Mouse (Mus musculus): ENCODE results near the gene Tshz2. TPM values are rescaled to one million over a fixed set of nuclear protein-coding genes. Genes with fewer than 3 reads are reported as not detected.

Gene Tshz2
- polyA plus RNA-seq, 1 experiment from 2014 or later = 5.3 TPM

DNA sequence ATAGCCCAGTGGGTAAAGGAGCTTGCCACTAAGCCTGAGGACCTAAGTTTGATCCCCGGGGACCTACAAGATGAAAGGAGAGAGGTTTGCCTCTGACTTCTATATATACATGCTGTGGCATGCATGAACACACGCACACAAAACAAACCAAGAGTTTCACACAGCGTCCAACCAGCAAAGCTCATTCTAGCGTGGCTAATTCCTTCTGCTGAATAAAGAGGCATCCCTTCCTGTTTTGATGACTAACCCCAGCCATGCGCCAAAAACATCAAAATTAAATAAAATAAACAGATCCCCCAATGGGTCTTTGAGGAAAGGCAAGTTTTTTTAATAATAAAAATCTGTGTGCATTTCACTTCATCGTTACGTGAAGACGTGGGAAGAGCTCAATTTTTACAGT lies 379.0 kb downstream of the Tshz2 start:
- no peaks in the 10 kb centered on the region for H3K9me3 ChIP-seq (replicated peaks; ENCODE audit: control insufficient read depth, low read length)
- no peaks in the 10 kb centered on the region for H3K27me3 ChIP-seq (ENCODE audit: control insufficient read depth, insufficient read depth, low read length)
- 79% methylated on average over 8 of the region's 8 CpGs for WGBS (ENCODE audit: insufficient replicate concordance)
- no peaks in the 10 kb centered on the region for H3K36me3 ChIP-seq (ENCODE audit: control insufficient read depth, insufficient read depth, low read length)
- no peak overlapping the region for H3K4me2 ChIP-seq
- ATAC-seq (replicated peaks; ENCODE audit: insufficient number of reproducible peaks, low FRiP score, low TSS enrichment) = no peak
- no peak overlapping the region for H3K4me3 ChIP-seq (ENCODE audit: low read depth, low read length)
- no peak overlapping the region for H3K9ac ChIP-seq (ENCODE audit: low read depth, low read length)
- H3K4me1 ChIP-seq (ENCODE audit: control insufficient read depth, insufficient read depth, low read length) = 0 out of 2 replicates have a peak, but pooled peaks cover 2% of the 10 kb centered on the region
- no peak overlapping the region for H3K27ac ChIP-seq (ENCODE audit: low read depth, low read length)

DNA sequence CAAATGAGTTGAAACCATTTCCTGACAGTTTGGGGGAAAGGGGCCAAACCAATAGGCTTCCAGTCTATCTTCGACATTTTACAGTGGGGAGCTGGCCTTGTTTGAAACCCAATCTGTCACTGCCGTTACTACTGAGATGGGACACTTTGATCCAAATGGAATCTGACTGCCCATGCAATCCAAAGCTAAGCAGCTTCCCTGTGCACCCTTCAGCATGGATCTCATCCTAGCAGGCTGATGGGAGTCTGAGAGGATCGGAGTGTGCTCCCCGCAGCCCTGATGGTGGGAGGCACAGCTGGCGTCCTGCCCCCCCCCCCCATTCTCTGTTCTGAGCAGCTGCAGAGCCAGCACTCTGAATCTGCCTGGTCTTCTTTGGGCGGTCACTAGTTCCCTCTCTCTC lies 384.5 kb downstream of the Tshz2 start:
- no peaks in the 10 kb centered on the region for H3K9me3 ChIP-seq (replicated peaks; ENCODE audit: control insufficient read depth, low read length)
- H3K27ac ChIP-seq (ENCODE audit: low read depth, low read length) = no peak overlapping the region
- no peak overlapping the region for H3K4me3 ChIP-seq (ENCODE audit: low read depth, low read length)
- no peak overlapping the region for H3K9ac ChIP-seq (ENCODE audit: low read depth, low read length)
- H3K27me3 ChIP-seq (ENCODE audit: control insufficient read depth, insufficient read depth, low read length) = no peaks in the 10 kb centered on the region
- no peaks in the 10 kb centered on the region for H3K4me1 ChIP-seq (ENCODE audit: control insufficient read depth, insufficient read depth, low read length)
- no peaks in the 10 kb centered on the region for H3K36me3 ChIP-seq (ENCODE audit: control insufficient read depth, insufficient read depth, low read length)
- no peak overlapping the region for H3K4me2 ChIP-seq
- WGBS (ENCODE audit: insufficient replicate concordance) = 52% methylated on average over 6 of the region's 6 CpGs
- no peak for ATAC-seq (replicated peaks; ENCODE audit: insufficient number of reproducible peaks, low FRiP score, low TSS enrichment)

DNA sequence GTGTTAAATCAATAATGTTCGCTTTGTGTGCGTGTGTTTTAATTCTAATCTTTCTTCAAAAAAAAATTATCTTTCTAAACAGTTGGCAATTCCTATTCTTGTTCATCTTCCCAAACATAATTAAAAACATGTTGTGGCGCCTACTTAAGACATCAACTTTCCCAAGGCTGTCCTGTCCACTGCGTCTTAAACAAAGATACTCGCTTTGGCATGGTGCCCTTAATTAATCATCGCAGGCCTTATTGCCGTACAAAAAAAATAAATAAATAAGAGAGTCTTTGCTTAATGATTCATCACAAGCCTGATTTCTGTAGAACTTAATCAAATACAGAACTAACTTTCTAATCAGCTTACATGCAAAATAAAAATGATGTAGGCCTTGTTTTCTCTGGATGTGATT lies 385.1 kb downstream of the Tshz2 start:
- WGBS (ENCODE audit: insufficient replicate concordance) = 79% methylated on average over 7 of the region's 7 CpGs
- no peak for ATAC-seq (replicated peaks; ENCODE audit: insufficient number of reproducible peaks, low FRiP score, low TSS enrichment)
- Histone ChIP-seq H3K27me3 (ENCODE audit: control insufficient read depth, insufficient read depth, low read length) (no peaks in the 10 kb centered on the region), H3K27ac (ENCODE audit: low read depth, low read length) (no peak overlapping the region), H3K4me2 (no peak overlapping the region), H3K4me3 (ENCODE audit: low read depth, low read length) (no peak overlapping the region), H3K4me1 (ENCODE audit: control insufficient read depth, insufficient read depth, low read length) (no peaks in the 10 kb centered on the region), H3K9me3 (replicated peaks; ENCODE audit: control insufficient read depth, low read length) (no peaks in the 10 kb centered on the region), H3K9ac (ENCODE audit: low read depth, low read length) (no peak overlapping the region), H3K36me3 (ENCODE audit: control insufficient read depth, insufficient read depth, low read length) (no peaks in the 10 kb centered on the region)

DNA sequence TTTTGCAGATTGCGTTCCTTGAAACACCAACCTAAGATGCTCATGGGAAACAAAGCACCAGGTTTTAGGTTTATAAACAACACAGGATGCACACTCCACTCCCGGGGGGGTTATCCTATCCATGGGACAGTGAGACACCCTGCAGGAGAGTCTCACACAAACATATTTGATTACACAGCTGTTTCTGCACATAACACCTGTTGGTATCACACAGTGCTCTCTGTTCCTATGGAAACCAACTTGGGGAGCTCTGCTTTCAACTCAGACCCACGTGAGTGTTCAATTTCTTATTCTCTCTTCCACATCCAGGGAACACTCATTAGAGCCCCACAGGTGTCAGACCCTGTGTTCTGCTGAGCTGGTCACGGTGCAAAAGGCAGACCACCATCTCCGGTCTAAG lies 390.1 kb downstream of the Tshz2 start:
- 80% methylated on average over 5 of the region's 5 CpGs for WGBS (ENCODE audit: insufficient replicate concordance)
- Histone ChIP-seq H3K9me3 (replicated peaks; ENCODE audit: control insufficient read depth, low read length) (no peaks in the 10 kb centered on the region), H3K27ac (ENCODE audit: low read depth, low read length) (no peak overlapping the region), H3K27me3 (ENCODE audit: control insufficient read depth, insufficient read depth, low read length) (no peaks in the 10 kb centered on the region), H3K4me2 (no peak overlapping the region), H3K36me3 (ENCODE audit: control insufficient read depth, insufficient read depth, low read length) (no peaks in the 10 kb centered on the region), H3K9ac (ENCODE audit: low read depth, low read length) (no peak overlapping the region), H3K4me3 (ENCODE audit: low read depth, low read length) (no peak overlapping the region), H3K4me1 (ENCODE audit: control insufficient read depth, insufficient read depth, low read length) (no peaks in the 10 kb centered on the region)
- no peak for ATAC-seq (replicated peaks; ENCODE audit: insufficient number of reproducible peaks, low FRiP score, low TSS enrichment)

DNA sequence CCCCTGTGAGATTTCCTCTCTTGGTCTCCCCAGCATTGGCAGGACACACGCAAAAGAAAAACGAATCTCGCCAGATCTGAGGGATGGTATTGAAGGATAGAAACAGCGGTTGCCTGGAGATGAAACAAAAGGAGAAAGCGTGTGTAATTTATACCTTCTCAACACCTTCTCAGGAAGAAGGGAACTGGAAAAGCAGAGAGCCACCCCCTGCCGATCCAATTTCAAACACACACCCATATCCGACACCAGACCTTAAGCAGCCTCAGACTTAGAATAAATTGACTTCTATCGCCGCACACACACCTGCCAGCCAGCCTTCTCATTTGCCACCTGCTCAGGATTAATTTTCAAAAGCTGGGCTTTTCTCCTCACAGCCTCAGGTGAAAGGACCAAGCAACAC lies 390.9 kb downstream of the Tshz2 start:
- Histone ChIP-seq H3K4me2 (no peak overlapping the region), H3K4me1 (ENCODE audit: control insufficient read depth, insufficient read depth, low read length) (no peaks in the 10 kb centered on the region), H3K36me3 (ENCODE audit: control insufficient read depth, insufficient read depth, low read length) (no peaks in the 10 kb centered on the region), H3K4me3 (ENCODE audit: low read depth, low read length) (no peak overlapping the region), H3K27ac (ENCODE audit: low read depth, low read length) (no peak overlapping the region), H3K9me3 (replicated peaks; ENCODE audit: control insufficient read depth, low read length) (no peaks in the 10 kb centered on the region), H3K27me3 (ENCODE audit: control insufficient read depth, insufficient read depth, low read length) (no peaks in the 10 kb centered on the region), H3K9ac (ENCODE audit: low read depth, low read length) (no peak overlapping the region)
- 82% methylated on average over 9 of the region's 9 CpGs for WGBS (ENCODE audit: insufficient replicate concordance)
- no peak for ATAC-seq (replicated peaks; ENCODE audit: insufficient number of reproducible peaks, low FRiP score, low TSS enrichment)

DNA sequence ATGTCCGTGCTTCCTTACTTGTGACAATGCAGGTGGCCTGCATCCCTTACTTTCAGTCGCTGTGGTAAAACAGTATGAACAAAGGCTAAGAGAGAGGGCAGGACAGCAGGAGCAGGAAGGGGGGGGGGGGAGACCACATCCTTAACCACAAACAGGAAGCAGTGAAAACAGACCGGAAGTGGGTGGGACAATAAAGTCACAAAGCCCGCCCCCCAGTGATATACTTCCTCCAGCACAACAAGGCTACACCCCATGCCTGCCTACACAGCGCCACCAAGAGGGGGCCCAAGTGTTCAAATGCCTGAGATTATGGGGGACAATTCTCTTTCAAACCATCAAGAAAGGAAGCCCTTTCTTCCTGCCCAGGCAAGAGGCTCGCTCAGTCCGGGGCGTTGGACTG lies 392.1 kb downstream of the Tshz2 start:
- Histone ChIP-seq H3K27ac (ENCODE audit: low read depth, low read length) (no peak overlapping the region), H3K4me2 (no peak overlapping the region), H3K27me3 (ENCODE audit: control insufficient read depth, insufficient read depth, low read length) (no peaks in the 10 kb centered on the region), H3K36me3 (ENCODE audit: control insufficient read depth, insufficient read depth, low read length) (no peaks in the 10 kb centered on the region), H3K4me3 (ENCODE audit: low read depth, low read length) (no peak overlapping the region), H3K4me1 (ENCODE audit: control insufficient read depth, insufficient read depth, low read length) (no peaks in the 10 kb centered on the region), H3K9ac (ENCODE audit: low read depth, low read length) (no peak overlapping the region), H3K9me3 (replicated peaks; ENCODE audit: control insufficient read depth, low read length) (no peaks in the 10 kb centered on the region)
- 86% methylated on average over 8 of the region's 8 CpGs for WGBS (ENCODE audit: insufficient replicate concordance)
- ATAC-seq (replicated peaks; ENCODE audit: insufficient number of reproducible peaks, low FRiP score, low TSS enrichment) = no peak

DNA sequence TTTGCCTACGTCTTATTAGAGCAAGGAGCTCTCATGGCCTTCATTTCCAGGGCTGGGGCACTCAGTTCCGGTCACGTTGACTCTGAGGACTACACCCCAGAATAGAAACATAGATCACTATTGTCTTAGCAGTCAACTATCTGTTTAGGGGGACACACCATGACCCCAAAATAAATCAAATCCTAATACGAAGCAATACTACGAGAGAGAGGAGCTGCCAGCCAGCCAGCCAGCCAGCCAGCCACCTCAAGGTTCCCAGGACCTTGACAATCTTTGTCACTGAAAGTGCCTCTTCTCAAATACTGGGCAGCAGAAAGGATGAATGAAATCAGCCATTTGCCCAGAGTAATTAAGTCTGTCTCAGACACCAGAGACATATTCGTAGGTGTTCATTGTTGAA lies 393.1 kb downstream of the Tshz2 start:
- Histone ChIP-seq H3K4me3 (ENCODE audit: low read depth, low read length) (no peak overlapping the region), H3K4me2 (no peak overlapping the region), H3K27ac (ENCODE audit: low read depth, low read length) (no peak overlapping the region), H3K9me3 (replicated peaks; ENCODE audit: control insufficient read depth, low read length) (no peaks in the 10 kb centered on the region), H3K9ac (ENCODE audit: low read depth, low read length) (no peak overlapping the region), H3K27me3 (ENCODE audit: control insufficient read depth, insufficient read depth, low read length) (no peaks in the 10 kb centered on the region), H3K4me1 (ENCODE audit: control insufficient read depth, insufficient read depth, low read length) (no peaks in the 10 kb centered on the region), H3K36me3 (ENCODE audit: control insufficient read depth, insufficient read depth, low read length) (no peaks in the 10 kb centered on the region)
- WGBS (ENCODE audit: insufficient replicate concordance) = 88% methylated on average over 6 of the region's 6 CpGs
- ATAC-seq (replicated peaks; ENCODE audit: insufficient number of reproducible peaks, low FRiP score, low TSS enrichment) = no peak

DNA sequence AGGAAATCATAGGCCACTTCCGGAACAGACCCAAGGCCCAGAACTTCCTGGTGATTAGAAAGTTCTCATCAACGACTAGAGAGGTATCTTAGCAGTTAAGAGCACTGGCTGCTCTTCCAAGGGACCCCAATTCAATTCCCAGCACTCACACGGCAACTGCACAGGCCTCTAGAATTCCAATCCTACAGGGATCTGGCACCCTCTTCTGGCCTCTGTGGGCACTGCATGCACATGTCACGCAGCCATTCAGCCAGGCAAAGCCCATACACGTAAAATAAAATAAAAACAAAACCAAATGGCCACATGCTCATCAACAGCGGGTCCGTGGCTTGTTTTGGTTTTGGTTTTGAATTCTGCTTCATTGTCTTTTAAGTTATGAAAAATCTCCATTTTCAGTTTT lies 395.0 kb downstream of the Tshz2 start:
- Histone ChIP-seq H3K4me2 (no peak overlapping the region), H3K27me3 (ENCODE audit: control insufficient read depth, insufficient read depth, low read length) (no peaks in the 10 kb centered on the region), H3K27ac (ENCODE audit: low read depth, low read length) (no peak overlapping the region), H3K4me1 (ENCODE audit: control insufficient read depth, insufficient read depth, low read length) (no peaks in the 10 kb centered on the region), H3K36me3 (ENCODE audit: control insufficient read depth, insufficient read depth, low read length) (no peaks in the 10 kb centered on the region), H3K9me3 (replicated peaks; ENCODE audit: control insufficient read depth, low read length) (no peaks in the 10 kb centered on the region), H3K4me3 (ENCODE audit: low read depth, low read length) (no peak overlapping the region), H3K9ac (ENCODE audit: low read depth, low read length) (no peak overlapping the region)
- no peak for ATAC-seq (replicated peaks; ENCODE audit: insufficient number of reproducible peaks, low FRiP score, low TSS enrichment)
- 76% methylated on average over 7 of the region's 7 CpGs for WGBS (ENCODE audit: insufficient replicate concordance)

DNA sequence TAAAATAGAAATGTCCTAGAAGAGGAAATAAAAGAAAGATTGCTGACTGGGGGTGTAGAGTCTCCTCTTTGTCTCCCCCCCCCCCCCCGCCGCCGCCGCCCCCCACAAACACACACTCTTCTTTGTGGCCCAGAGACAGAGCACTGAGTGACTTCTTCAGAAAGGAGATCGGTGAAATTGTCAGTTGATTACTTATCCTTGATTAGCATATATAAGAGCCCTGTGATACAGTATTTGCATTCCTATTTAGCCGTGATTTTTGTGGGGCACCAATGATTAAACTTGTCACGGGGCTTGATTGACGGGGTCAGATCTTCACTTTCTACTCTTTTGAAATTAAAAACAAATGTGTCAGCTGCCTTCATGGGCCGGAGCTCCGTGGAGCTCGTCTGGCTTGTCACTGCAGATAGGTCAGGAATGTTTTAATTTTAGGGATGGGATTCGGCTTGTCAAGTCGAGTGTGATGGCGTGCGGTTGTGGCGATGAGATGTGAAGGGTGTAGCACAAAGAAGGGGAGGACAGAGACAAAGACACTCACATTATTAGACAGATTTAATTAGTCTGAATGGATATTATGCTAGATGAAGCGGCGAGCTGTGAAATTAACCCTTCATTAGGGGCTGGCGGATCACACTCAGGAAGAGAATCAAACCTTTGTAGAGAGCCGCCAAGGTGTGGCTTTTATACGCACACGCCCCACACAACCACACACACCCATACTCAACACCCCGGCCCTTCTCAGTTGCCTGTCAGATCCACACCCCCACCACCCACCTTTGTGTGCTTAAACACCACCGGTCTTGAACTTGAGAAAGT lies 395.9 kb downstream of the Tshz2 start:
- ATAC-seq (replicated peaks; ENCODE audit: insufficient number of reproducible peaks, low FRiP score, low TSS enrichment) = no peak
- Histone ChIP-seq H3K9ac (ENCODE audit: low read depth, low read length) (no peak overlapping the region), H3K4me1 (ENCODE audit: control insufficient read depth, insufficient read depth, low read length) (no peaks in the 10 kb centered on the region), H3K36me3 (ENCODE audit: control insufficient read depth, insufficient read depth, low read length) (no peaks in the 10 kb centered on the region), H3K27me3 (ENCODE audit: control insufficient read depth, insufficient read depth, low read length) (no peaks in the 10 kb centered on the region), H3K4me2 (no peak overlapping the region), H3K4me3 (ENCODE audit: low read depth, low read length) (no peak overlapping the region), H3K9me3 (replicated peaks; ENCODE audit: control insufficient read depth, low read length) (no peaks in the 10 kb centered on the region), H3K27ac (ENCODE audit: low read depth, low read length) (no peak overlapping the region)
- WGBS (ENCODE audit: insufficient replicate concordance) = 77% methylated on average over 24 of the region's 24 CpGs

Measured in heart, embryonic 11.5 days (tissue).